Mouse (Mus musculus): Measurements from ENCODE around the gene Dcbld1.

- no peak for TF ChIP-seq CTCF (IDR thresholded peaks at IDR 0.05; ENCODE audit: borderline replicate concordance, extremely low read depth, insufficient read depth, insufficient read length)
- no peak for TF ChIP-seq POLR2A (IDR thresholded peaks at IDR 0.05; ENCODE audit: borderline replicate concordance, extremely low read depth, insufficient read depth, insufficient read length, poor library complexity, severe bottlenecking)
Measured at GRCm38 (mm10) chr10:52273012-52273411, 39.6 kb downstream of the Dcbld1 start.

All from brain, embryonic 14.5 days (tissue).